Mouse (Mus musculus) kidney, adult 2 months (tissue): ENCODE data around the gene Aspm.

Source experiments
- CTCF ChIP-seq: fragments of 200-500 bp; conservative IDR thresholded peaks from 2 replicates; pipeline ENCODE4 v1.5.1; 2011; ENCODE audit warnings: low read depth, mild to moderate bottlenecking, control low read depth, low read length, moderate library complexity, mixed read lengths; ENCODE audit not compliant: insufficient read depth, insufficient read length
- POLR2A ChIP-seq: fragments of 200-500 bp; IDR thresholded peaks from one replicate; pipeline ENCODE4 v1.6.1; 2011; ENCODE audit warnings: low read depth, low read length, control low read depth

- no peak for TF ChIP-seq CTCF
- no peak for TF ChIP-seq POLR2A
Observed at GRCm38 (mm10) chr1:139413465-139413864, 41.1 kb upstream of the Aspm start.
